Mouse (Mus musculus) heart, adult 2 months (tissue): ENCODE measurements at regions not wholly inside any gene's neighbourhood (a gene's known extent, or its start where the extent isn't known, plus 50 kb on each side); places are given as distances from the start of the nearest gene placed in this dataset.

ENCODE experiments used
- DNase-seq, 2 experiments: peaks; one replicate each; pipeline ENCODE4 v3.0.0; 2021
- H3K27ac ChIP-seq: fragments of 200-600 bp; 2 replicates; pipeline ENCODE4 v1.8.1; 2022
- H3K27me3 ChIP-seq: fragments of 200-500 bp; 2 replicates; pipeline ENCODE4 v1.6.1; 2012; ENCODE audit warnings: mild to moderate bottlenecking, low read length, inconsistent platforms, mixed read lengths; ENCODE audit not compliant: control insufficient read depth, insufficient read depth
- H3K36me3 ChIP-seq: fragments of 200-500 bp; 2 replicates; pipeline ENCODE4 v1.6.1; 2012; ENCODE audit warnings: low read length, inconsistent platforms; ENCODE audit not compliant: control insufficient read depth, insufficient read depth
- H3K4me1 ChIP-seq: fragments of 200-500 bp; 2 replicates; pipeline ENCODE4 v1.6.1; 2011; ENCODE audit warnings: low read length; ENCODE audit not compliant: control insufficient read depth, insufficient read depth
- H3K4me3 ChIP-seq: fragments of 200-600 bp; 2 replicates; pipeline ENCODE4 v1.8.1; 2022
- H3K79me2 ChIP-seq: fragments of 200-500 bp; replicated peaks from 2 replicates; pipeline ENCODE4 v1.6.1; 2012; ENCODE audit warnings: mild to moderate bottlenecking, inconsistent platforms, low read length, moderate library complexity, mixed read lengths; ENCODE audit not compliant: control insufficient read depth, insufficient read depth
- H3K9ac ChIP-seq: fragments of 200-500 bp; 2 replicates; pipeline ENCODE4 v1.6.1; 2012; ENCODE audit warnings: low read depth, mild to moderate bottlenecking, control low read depth, inconsistent platforms, low read length, mixed read lengths
- CTCF ChIP-seq: fragments of 200-600 bp; IDR thresholded peaks from 2 replicates; pipeline ENCODE4 v1.8.1; 2022; ENCODE audit warnings: antibody characterized with exemption, mild to moderate bottlenecking, moderate library complexity
- EP300 ChIP-seq: fragments of 200-500 bp; IDR thresholded peaks from 2 replicates; pipeline ENCODE4 v1.6.1; 2011; ENCODE audit warnings: low read depth, low read length, control low read depth; ENCODE audit not compliant: insufficient read depth
- POLR2A ChIP-seq: fragments of 200-500 bp; IDR thresholded peaks from 2 replicates; pipeline ENCODE4 v1.6.1; 2011; ENCODE audit warnings: mild to moderate bottlenecking, low read depth, low read length, control low read depth; ENCODE audit not compliant: insufficient read depth
- WGBS: fragments of 180-500 bp; shearing (Covaris S2); methylation state at CpG from one replicate; pipeline ENCODE4 v1.1.7; 2018; 5-methylcytosine and 5-hydroxymethylcytosine counted together
- intact Hi-C: fragments of 180-260 bp; cut with DNase I; formaldehyde crosslinking; loops from one replicate; pipeline ENCODE4 v1.15.1; 2025

DNA sequence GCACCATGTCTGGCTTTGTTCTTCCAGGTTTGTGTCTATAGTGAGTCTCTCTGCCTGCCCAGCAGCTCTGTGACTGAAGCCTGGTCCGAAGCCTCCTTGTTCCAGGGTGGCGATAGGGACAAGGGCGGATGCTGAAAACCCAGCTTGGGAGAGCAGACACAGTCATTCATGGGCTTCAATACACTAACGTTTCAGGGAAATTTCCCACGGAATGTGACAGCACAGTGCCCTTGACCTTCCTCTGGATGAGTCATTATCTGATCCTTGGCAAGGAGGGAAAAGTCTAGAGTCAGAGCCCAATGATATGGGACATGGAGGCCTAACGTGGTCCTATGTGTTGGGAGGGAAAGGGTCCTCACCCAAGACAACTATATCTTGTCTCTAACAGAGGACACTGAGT is 298.1 kb upstream of the Kcnab2 start:
- TF ChIP-seq POLR2A: no peak
- TF ChIP-seq CTCF: no peak
- no peak for TF ChIP-seq EP300
- WGBS: 64% methylated on average over 6 of the region's 6 CpGs
- no peaks in the 10 kb centered on the region for H3K36me3 ChIP-seq
- H3K27ac ChIP-seq: no peak overlapping the region
- H3K4me1 ChIP-seq: no peaks in the 10 kb centered on the region
- H3K4me3 ChIP-seq: no peak overlapping the region
- no peaks in the 10 kb centered on the region for H3K79me2 ChIP-seq
- intact Hi-C loops: no loop called here
- no peak overlapping the region for H3K9ac ChIP-seq
- no peak for DNase-seq
- H3K27me3 ChIP-seq: no peaks in the 10 kb centered on the region

DNA sequence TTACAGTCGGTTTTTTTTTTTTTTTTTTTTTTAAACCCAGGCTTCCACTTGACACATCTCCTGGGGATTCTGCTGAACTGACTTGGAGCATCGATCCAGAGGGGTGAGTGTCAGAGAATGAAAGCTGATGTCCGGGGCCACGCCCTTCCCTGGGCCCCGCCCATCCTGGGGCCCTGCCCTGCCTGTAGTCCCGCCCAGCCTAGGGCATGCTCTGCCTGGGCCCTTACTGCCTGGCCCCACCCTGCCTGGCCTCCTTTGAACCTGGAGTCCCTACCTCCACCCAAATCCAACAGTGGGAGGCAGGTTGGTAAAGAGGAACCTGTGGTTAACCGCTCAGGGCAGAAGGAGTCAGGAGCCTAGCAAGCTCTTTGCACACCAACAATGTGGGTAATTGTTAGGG is 293.7 kb upstream of the Kcnab2 start:
- TF ChIP-seq POLR2A (no peak), CTCF (no peak), EP300 (no peak)
- WGBS: 71% methylated on average over 7 of the region's 7 CpGs
- no peaks in the 10 kb centered on the region for H3K4me1 ChIP-seq
- no peak for DNase-seq
- H3K27ac ChIP-seq: no peak overlapping the region
- intact Hi-C loops: no loop called here
- H3K9ac ChIP-seq: no peak overlapping the region
- no peaks in the 10 kb centered on the region for H3K79me2 ChIP-seq
- no peaks in the 10 kb centered on the region for H3K27me3 ChIP-seq
- H3K4me3 ChIP-seq: no peak overlapping the region
- no peaks in the 10 kb centered on the region for H3K36me3 ChIP-seq

DNA sequence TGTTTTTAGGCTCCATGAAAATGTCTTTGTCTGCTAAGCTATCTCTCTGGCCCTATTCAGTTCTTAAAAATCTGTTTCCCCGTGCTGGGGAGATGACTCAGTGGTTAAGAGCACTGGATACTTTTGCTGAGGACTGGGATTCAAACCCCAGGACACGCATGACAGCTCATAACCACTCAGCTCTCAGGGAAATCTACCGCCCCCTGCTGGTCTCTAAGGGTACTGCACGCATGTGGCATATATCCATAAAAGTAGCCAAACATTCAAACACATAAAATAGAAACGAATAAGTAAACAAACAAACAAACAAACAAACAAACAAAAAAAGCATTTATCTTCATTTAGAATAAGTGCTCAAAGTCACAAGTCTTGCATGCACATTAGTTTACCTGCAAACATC is 289.7 kb upstream of the Kcnab2 start:
- Histone ChIP-seq H3K27me3 (no peaks in the 10 kb centered on the region), H3K27ac (no peak overlapping the region), H3K36me3 (no peaks in the 10 kb centered on the region), H3K4me1 (no peaks in the 10 kb centered on the region), H3K79me2 (no peaks in the 10 kb centered on the region), H3K4me3 (no peak overlapping the region), H3K9ac (no peak overlapping the region)
- 77% methylated on average over 5 of the region's 5 CpGs for WGBS
- TF ChIP-seq EP300: no peak
- TF ChIP-seq CTCF: peak; percentile 56
- no peak for TF ChIP-seq POLR2A
- DNase-seq: no peak
- intact Hi-C loops: no loop called here

DNA sequence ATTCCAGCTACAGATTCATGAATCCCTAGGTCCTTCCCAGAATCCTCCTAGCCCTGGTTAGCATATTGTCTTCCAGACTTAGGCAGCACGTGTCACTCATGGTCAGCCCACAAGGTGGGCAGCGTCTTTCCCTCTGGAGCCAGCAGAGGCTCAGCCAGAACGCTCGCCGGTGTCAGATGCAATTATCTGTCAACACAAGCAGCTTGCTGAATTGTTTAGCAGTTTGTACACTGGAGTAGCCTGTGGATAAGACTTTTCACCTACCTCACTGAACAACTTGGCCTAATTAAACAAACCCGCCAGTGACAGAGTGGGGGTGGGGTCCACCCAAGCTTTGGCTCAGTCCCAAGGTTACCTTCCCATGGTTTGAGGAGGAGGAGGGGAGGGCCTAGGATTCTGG is 285.4 kb upstream of the Kcnab2 start:
- WGBS: 57% methylated on average over 6 of the region's 6 CpGs
- no peak overlapping the region for H3K9ac ChIP-seq
- intact Hi-C loops: no loop called here

DNA sequence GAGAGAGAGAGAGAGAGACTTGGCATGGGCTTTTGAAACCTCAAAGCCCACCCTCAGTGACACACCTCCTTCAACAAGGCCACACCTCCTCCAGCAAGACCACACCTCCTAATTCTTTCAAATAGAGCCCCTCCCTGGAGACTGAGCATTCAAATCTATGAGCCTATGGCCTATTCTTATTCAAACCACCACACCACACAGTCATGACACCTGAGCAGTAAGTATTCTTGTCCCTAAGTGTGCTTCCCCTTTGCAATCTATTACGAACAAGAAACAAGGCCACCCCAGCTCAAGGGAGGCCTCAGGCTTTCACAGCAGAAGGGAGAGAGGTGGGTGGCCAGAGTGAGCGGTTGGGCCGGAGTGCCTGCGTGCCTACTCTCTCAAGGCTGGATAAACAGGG is 284.9 kb upstream of the Kcnab2 start:
- Histone ChIP-seq H3K27me3 (no peaks in the 10 kb centered on the region), H3K36me3 (no peaks in the 10 kb centered on the region), H3K9ac (no peak overlapping the region), H3K4me1 (no peaks in the 10 kb centered on the region), H3K79me2 (no peaks in the 10 kb centered on the region), H3K4me3 (no peak overlapping the region), H3K27ac (no peak overlapping the region)
- intact Hi-C loops: no loop called here
- no peak for DNase-seq
- TF ChIP-seq EP300 (no peak), CTCF (no peak), POLR2A (no peak)
- WGBS: 88% methylated on average over 4 of the region's 4 CpGs

More for the DNA sequence above, 285.4 kb upstream of the Kcnab2 start:
- DNase-seq: no peak
- H3K27me3 ChIP-seq: no peaks in the 10 kb centered on the region
- no peaks in the 10 kb centered on the region for H3K79me2 ChIP-seq
- H3K36me3 ChIP-seq: no peaks in the 10 kb centered on the region
- no peak overlapping the region for H3K27ac ChIP-seq
- H3K4me3 ChIP-seq: no peak overlapping the region
- TF ChIP-seq EP300 (no peak), POLR2A (no peak), CTCF (no peak)
- no peaks in the 10 kb centered on the region for H3K4me1 ChIP-seq

DNA sequence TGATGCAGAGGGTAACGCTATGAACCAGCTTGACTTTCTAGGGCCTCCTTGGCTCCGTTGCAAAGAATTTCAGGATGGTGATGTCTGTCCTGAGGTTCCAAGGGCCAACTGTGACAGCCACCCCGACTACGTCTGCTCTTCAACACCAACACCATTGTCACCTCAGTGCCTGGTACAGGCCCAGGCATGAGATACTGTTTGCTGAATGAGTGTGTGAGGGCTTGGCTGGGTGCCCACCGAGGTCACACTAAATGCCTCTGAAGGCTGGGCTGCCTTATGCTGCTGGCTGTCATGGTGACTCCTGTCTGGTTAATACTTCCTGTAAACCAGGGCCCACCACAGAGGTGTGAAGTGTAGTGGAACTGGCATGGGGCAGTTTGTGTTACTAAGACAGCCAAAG is 279.5 kb upstream of the Kcnab2 start:
- Histone ChIP-seq H3K36me3 (no peaks in the 10 kb centered on the region), H3K9ac (no peak overlapping the region), H3K4me1 (no peaks in the 10 kb centered on the region), H3K79me2 (no peaks in the 10 kb centered on the region), H3K27ac (no peak overlapping the region), H3K27me3 (no peaks in the 10 kb centered on the region), H3K4me3 (no peak overlapping the region)
- 77% methylated on average over 5 of the region's 5 CpGs for WGBS
- no peak for DNase-seq
- no peak for TF ChIP-seq EP300
- no peak for TF ChIP-seq CTCF
- no peak for TF ChIP-seq POLR2A
- intact Hi-C loops: no loop called here

DNA sequence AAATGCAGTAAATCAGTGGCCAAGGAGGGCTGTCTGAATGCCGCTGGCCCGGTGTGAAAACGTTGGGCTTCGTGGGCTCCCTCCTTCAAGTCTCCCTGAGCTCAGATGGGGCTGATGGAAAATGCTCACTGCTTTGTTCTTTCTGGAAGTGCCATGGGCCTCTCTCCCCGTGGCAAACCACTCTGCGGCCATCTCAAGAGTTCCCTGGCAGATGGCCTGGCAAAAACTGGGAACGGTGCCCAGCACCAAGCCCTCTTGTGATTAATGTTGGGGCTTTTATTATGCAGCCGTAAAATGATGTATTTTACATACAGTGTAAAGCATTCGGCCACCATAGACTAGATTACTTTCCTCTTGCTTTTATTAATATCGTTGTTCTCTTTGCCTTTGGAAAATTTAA is 278.9 kb upstream of the Kcnab2 start:
- Histone ChIP-seq H3K27ac (no peak overlapping the region), H3K4me3 (no peak overlapping the region), H3K36me3 (no peaks in the 10 kb centered on the region), H3K4me1 (no peaks in the 10 kb centered on the region), H3K9ac (no peak overlapping the region), H3K79me2 (no peaks in the 10 kb centered on the region), H3K27me3 (no peaks in the 10 kb centered on the region)
- intact Hi-C loops: no loop called here
- WGBS: 75% methylated on average over 10 of the region's 10 CpGs
- peak; percentile 15 to 35 for DNase-seq
- TF ChIP-seq CTCF (no peak), EP300 (no peak), POLR2A (no peak)
